Mouse (Mus musculus): Measurements from ENCODE around the gene Chpf2. TPM values are rescaled to one million over a fixed set of nuclear protein-coding genes. Genes with fewer than 3 reads are reported as not detected.

The Chpf2 gene
- polyA plus RNA-seq, 1 experiment from 2014 or later: 23.0 TPM

DNA sequence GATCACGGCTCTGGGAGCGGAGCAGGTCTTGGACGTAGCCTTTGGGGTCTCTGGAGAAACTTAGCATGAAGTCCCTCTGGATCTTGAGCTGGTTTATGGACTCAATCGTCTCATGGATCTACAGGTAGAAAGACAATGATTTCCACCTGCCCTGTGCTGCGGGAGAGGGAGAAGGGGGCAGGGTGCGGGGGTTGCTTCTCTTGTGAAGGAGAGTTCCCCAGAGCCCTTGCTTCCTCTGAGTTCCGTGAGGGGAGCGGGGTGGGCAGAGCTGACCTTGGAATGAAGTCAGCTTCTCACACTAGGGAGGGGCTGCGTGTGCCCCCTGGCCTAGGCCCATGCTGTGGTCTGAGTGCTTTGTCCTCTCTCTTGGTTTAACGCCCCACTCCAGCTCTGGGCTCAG lies 6.7 kb downstream of the Chpf2 start:
- no peak overlapping the region for H3K27ac ChIP-seq
- H3K9me3 ChIP-seq: no peaks in the 10 kb centered on the region
- H3K27me3 ChIP-seq (replicated peaks): no peaks in the 10 kb centered on the region
- peaks cover 33% of the 10 kb centered on the region for H3K36me3 ChIP-seq (replicated peaks)
- ATAC-seq (replicated peaks): no peak
- H3K4me1 ChIP-seq: peaks cover 45% of the 10 kb centered on the region
- WGBS: 79% methylated on average over 10 of the region's 10 CpGs
- H3K4me3 ChIP-seq: no peak overlapping the region
- no peak overlapping the region for H3K9ac ChIP-seq
- H3K4me2 ChIP-seq: no peak overlapping the region

DNA sequence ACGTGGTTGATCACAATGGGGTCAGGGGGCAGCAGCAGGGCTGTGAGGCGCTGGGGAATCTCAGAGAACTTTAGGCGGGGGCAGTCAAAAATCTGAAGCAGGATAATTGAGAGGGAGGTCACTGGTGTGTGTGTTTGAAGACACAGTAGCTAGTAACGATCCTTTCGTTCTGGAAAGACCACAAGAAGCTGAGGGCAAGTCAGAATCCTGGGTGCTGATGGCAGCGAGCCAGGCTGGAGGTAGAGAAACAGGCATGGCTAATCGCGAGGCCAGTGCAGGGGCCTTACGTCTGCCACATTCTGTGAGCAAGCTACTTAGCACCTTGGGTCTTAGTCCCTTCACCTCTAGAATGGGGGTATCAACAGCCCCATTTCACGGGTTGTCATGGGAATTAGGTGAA lies 7.4 kb downstream of the Chpf2 start:
- Histone ChIP-seq H3K27ac (no peak overlapping the region), H3K9ac (no peak overlapping the region), H3K36me3 (replicated peaks) (peaks cover 33% of the 10 kb centered on the region), H3K9me3 (no peaks in the 10 kb centered on the region), H3K4me1 (peaks cover 46% of the 10 kb centered on the region), H3K27me3 (replicated peaks) (no peaks in the 10 kb centered on the region), H3K4me3 (no peak overlapping the region), H3K4me2 (no peak overlapping the region)
- no peak for ATAC-seq (replicated peaks)
- WGBS: 72% methylated on average over 10 of the region's 10 CpGs

DNA sequence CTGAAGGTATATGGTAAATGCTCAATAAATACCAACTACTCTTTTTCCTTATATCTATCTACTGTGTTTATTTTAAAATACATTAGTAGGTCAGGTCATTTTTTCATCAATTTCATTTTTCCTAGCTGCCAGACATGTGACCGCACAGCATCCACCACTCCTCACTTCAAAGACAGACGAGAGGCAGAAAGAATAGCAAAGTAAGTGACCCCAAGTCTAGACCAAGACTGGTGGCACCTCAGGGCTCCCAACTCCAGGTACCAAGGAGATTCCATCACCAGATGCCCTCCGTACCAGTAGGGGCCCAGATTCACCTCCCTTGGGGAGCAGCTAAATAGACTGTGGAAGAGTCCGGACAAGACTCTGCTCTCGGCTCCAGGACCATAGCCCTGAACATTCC lies 7.8 kb downstream of the Chpf2 start:
- no peak overlapping the region; the same call in 1 of the 2 replicates for H3K27ac ChIP-seq
- H3K4me3 ChIP-seq: no peak overlapping the region
- 92% methylated on average over 5 of the region's 5 CpGs for WGBS
- no peaks in the 10 kb centered on the region for H3K9me3 ChIP-seq
- H3K9ac ChIP-seq: no peak overlapping the region
- peaks cover 30% of the 10 kb centered on the region for H3K36me3 ChIP-seq (replicated peaks)
- no peaks in the 10 kb centered on the region for H3K27me3 ChIP-seq (replicated peaks)
- no peak overlapping the region for H3K4me2 ChIP-seq
- ATAC-seq (replicated peaks): no peak
- H3K4me1 ChIP-seq: peaks cover 47% of the 10 kb centered on the region

DNA sequence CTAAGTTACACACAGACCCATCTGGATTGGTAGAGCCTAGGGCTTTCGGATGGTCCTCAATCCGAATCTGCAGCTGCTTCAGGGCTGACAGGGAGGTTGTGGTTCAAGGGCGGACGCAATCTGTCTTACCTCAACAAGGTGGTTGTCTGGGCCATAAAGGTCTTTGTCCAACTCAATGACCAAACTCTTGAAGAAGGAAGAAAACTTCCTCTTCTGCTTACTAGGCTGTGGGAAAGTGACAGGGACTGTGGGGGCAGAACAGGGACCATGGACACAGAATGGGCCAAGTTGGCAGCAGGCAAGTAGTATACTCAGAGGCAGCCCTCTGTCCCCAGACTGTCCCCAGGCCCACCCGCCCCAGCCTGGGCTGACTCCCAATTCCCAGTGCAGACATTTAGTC lies 8.7 kb downstream of the Chpf2 start:
- H3K36me3 ChIP-seq (replicated peaks): peaks cover 30% of the 10 kb centered on the region
- H3K4me3 ChIP-seq: no peak overlapping the region
- peak overlapping the region; percentile 93 for H3K27ac ChIP-seq
- no peaks in the 10 kb centered on the region for H3K27me3 ChIP-seq (replicated peaks)
- H3K4me1 ChIP-seq: peaks cover 53% of the 10 kb centered on the region
- no peak overlapping the region; the same call in 1 of the 2 replicates for H3K4me2 ChIP-seq
- 87% methylated on average over 5 of the region's 5 CpGs for WGBS
- no peaks in the 10 kb centered on the region for H3K9me3 ChIP-seq
- no peak for ATAC-seq (replicated peaks)
- no peak overlapping the region for H3K9ac ChIP-seq

DNA sequence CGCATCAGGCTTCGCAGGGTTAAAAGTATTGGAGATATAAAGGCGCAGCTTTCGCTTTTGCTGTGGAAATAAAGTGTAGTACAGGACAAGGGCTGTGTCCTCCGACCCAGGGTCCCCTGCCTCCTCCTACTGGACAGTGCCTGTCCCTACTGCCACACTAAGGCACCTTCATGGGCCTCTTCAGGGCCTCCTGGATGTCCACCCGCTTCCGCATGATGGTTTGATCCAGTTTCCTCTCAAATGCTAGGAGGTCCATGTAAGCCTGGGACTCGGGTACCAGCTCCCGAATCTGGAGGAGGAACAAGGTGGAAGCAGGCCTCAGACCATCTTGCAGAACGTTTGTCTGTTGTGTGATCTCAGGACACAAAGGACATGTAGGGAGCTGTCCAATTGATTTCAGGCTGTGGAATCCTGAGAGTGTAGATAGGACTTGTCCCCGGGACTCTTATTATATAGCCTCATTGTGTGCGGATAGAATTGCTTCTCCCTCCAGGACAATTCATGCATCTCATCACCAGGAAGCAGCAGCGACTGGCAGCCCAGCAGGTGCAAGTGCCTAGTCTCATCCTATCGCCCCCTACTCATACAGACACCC lies 9.3 kb downstream of the Chpf2 start:
- Histone ChIP-seq H3K9me3 (no peaks in the 10 kb centered on the region), H3K4me2 (peak overlapping the region; percentile 64), H3K4me1 (peaks cover 59% of the 10 kb centered on the region), H3K36me3 (replicated peaks) (peaks cover 30% of the 10 kb centered on the region), H3K27ac (peak overlapping the region; percentile 93), H3K4me3 (peak overlapping the region; percentile 29), H3K27me3 (replicated peaks) (no peaks in the 10 kb centered on the region), H3K9ac (peak overlapping the region; percentile 40; the same call in 1 of the 2 replicates)
- WGBS: 38% methylated on average over 14 of the region's 14 CpGs
- ATAC-seq (replicated peaks): no peak

DNA sequence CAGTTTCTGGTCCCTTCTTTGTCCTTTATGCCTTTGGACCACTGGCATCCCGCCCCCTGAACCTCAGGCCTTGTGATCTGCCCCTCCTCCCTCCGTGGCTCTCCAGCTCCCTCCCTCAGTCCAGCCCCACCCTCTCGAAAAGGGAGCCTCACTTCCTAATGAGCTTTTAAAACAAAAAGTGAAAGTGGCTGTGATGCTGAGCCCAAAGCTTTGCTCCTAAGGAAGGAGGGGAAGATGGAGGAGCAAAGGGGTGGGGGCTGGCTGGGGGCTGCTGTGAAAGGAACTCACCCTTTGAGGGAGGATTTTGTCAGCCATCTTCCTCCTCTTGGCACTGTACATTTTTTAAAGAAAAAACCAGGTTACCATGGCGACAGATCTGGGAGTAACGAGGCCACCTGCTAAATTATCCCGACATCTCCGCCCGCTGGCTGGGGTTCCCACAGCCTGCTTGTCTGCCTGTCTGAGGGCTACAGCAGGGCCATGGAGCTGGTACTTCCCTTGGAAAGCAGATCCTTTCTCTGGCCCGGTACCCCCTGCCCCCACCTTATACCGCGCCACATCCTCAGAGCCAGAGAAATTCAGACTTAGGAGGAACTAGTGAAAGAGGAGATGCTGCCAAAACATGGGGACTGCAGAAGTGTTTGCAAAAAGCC lies 10.1 kb downstream of the Chpf2 start:
- Histone ChIP-seq H3K4me3 (peak overlapping the region; percentile 29), H3K9ac (peak overlapping the region; percentile 40), H3K27me3 (replicated peaks) (no peaks in the 10 kb centered on the region), H3K4me1 (peaks cover 67% of the 10 kb centered on the region), H3K27ac (peak overlapping the region; percentile 93), H3K36me3 (replicated peaks) (peaks cover 30% of the 10 kb centered on the region), H3K4me2 (peak overlapping the region; percentile 64), H3K9me3 (no peaks in the 10 kb centered on the region)
- WGBS: 4% methylated on average over 11 of the region's 11 CpGs
- peak; percentile 29 for ATAC-seq (replicated peaks)

DNA sequence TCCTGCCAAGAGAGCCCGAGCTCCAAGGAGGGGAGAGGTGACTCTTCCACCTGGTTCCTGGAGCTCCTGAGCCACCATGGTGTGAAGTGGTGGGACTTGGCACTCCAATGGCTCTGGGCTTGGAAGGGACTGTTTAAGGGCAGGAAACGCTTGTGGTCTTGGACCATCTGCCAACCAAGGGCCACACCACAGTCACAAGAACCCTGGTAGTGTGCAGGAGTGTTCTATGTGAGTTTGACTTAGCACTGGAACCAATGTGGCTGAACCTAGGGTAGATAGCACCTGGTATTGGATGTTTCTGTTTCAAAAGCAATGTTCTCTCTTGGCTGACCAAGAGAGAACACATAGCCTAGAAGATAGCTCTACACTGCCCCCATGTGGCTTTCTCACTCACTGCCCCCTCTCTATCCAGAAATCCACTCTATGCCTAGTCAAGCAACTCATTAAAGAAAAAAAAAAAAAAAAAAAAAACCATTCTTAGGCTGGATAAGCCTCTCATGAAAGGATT lies 10.7 kb downstream of the Chpf2 start:
- H3K9ac ChIP-seq: peak overlapping the region; percentile 40
- no peaks in the 10 kb centered on the region for H3K27me3 ChIP-seq (replicated peaks)

DNA sequence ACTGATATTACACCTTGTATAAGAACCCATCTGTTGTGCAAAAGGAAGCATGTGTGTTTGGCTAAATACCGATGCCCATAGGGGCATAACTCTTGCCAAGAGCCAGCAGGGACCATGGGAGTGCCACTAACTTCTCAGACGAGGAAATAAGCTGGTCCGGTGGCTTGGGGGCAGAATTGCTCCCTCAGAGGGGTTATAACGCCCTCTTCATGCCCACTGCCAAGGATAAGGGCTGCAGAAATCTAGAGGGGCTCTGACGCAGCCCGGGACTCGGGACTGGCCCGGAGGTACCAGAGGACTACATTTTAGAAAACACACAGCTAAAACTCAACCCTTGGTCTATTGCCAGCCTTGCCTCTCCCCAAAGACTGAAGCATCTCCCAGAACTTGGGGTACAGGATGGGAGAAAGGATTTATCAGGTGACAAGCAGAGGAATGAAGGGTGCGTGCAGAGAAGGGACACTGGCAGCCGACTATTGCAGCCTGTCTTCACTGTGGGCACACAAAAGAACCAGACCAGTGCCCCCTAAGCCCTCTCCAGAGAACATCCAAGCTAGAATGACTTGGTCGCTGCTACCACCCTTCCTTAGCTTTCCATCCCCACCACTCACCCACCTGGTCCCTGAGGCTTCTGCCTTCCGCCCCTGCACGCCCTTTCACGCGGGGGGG lies 11.5 kb downstream of the Chpf2 start:
- Histone ChIP-seq H3K9me3 (no peaks in the 10 kb centered on the region), H3K4me1 (peaks cover 78% of the 10 kb centered on the region), H3K4me2 (peak overlapping the region; percentile 64), H3K4me3 (peak overlapping the region; percentile 48), H3K27ac (peak overlapping the region; percentile 76), H3K9ac (peak overlapping the region; percentile 58), H3K36me3 (replicated peaks) (peaks cover 21% of the 10 kb centered on the region), H3K27me3 (replicated peaks) (no peaks in the 10 kb centered on the region)
- no peak; the same call in 1 of the 2 replicates for ATAC-seq (replicated peaks)
- WGBS: 19% methylated on average over 15 of the region's 15 CpGs

More for the DNA sequence above, 10.7 kb downstream of the Chpf2 start:
- H3K4me3 ChIP-seq: peak overlapping the region; percentile 29
- 40% methylated on average over 2 of the region's 2 CpGs for WGBS
- peak overlapping the region; percentile 64 for H3K4me2 ChIP-seq
- ATAC-seq (replicated peaks): peak; percentile 22; the same call in 1 of the 2 replicates
- H3K4me1 ChIP-seq: peaks cover 71% of the 10 kb centered on the region
- H3K27ac ChIP-seq: peak overlapping the region; percentile 93
- H3K36me3 ChIP-seq (replicated peaks): peaks cover 27% of the 10 kb centered on the region
- no peaks in the 10 kb centered on the region for H3K9me3 ChIP-seq

DNA sequence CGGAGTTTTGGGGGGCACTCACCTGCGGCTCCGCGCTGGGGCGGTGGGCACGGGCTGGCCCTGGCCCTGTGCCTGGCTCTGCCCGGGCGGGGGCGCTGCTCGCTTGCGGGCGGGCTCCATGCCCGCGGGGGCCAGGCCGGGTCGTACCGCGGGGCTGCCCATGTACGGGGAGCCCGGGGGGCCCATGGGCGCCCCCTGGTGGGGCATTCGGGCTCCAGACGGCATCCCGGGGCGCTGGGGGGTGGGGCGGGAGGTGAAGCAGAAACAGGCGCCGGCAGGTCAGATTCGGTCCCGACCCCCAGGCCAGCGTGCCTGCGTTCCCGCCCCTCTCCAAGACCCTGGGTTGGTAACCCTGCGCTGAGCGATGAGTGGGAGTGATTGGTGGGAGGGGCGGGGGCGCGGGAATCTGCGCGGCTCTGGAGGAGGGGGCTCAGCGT lies 12.0 kb downstream of the Chpf2 start:
- Histone ChIP-seq H3K4me1 (peaks cover 84% of the 10 kb centered on the region), H3K27me3 (replicated peaks) (no peaks in the 10 kb centered on the region), H3K4me2 (peak overlapping the region; percentile 64), H3K36me3 (replicated peaks) (peaks cover 15% of the 10 kb centered on the region), H3K4me3 (peak overlapping the region; percentile 48), H3K9ac (peak overlapping the region; percentile 58), H3K27ac (peak overlapping the region; percentile 76), H3K9me3 (no peaks in the 10 kb centered on the region)
- WGBS: 0% methylated on average over 41 of the region's 41 CpGs
- ATAC-seq (replicated peaks): peak; percentile 34

DNA sequence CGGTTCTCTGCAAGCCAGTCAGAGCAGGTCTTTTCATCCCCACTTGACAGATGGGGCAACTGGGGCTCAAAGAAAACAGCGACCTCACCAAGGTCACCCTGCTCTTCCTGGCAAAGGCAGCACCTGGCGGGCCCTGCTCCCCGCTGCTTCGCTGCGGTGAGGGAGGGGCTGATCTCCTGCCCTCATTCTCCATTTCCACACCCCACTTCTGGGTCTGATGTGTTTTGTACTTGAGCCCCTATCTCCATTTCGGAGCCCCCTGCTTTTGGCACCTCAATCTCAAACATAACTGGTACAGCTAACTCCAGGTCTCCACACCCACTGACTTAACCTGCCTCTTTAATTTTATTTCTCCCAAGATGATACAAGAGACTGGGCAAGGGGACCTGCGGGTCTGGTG lies 12.6 kb downstream of the Chpf2 start:
- Histone ChIP-seq H3K4me3 (peak overlapping the region; percentile 48), H3K27me3 (replicated peaks) (no peaks in the 10 kb centered on the region), H3K36me3 (replicated peaks) (peaks cover 10% of the 10 kb centered on the region; the same call in 1 of the 2 replicates), H3K9me3 (no peaks in the 10 kb centered on the region), H3K9ac (peak overlapping the region; percentile 58), H3K4me2 (peak overlapping the region; percentile 64), H3K4me1 (peaks cover 89% of the 10 kb centered on the region), H3K27ac (peak overlapping the region; percentile 76)
- WGBS: 9% methylated on average over 8 of the region's 8 CpGs
- no peak for ATAC-seq (replicated peaks)

DNA sequence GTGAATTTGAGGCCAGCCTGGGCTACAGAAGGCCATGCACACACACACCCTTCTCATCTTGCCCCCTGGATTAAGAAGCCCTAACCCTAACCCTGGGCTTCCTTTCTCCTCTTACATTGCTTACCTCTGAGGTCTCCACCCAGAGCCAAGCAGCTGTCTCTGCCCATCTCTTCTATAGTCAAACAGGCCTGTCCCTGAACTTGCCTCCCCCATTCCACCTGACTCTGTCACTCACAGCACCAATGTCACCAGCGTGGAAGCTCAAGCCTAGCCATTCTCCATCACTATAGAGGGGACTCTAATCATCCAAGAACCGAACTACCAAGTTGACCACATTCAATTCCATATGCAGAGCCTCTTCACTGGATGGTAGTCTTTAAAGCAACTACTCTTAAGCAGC lies 13.7 kb downstream of the Chpf2 start:
- no peak for ATAC-seq (replicated peaks)
- peaks cover 87% of the 10 kb centered on the region for H3K4me1 ChIP-seq
- peaks cover under 1% of the 10 kb centered on the region; the same call in 1 of the 2 replicates for H3K36me3 ChIP-seq (replicated peaks)
- peak overlapping the region; percentile 94 for H3K4me2 ChIP-seq
- H3K27me3 ChIP-seq (replicated peaks): no peaks in the 10 kb centered on the region
- H3K4me3 ChIP-seq: peak overlapping the region; percentile 62; the same call in 1 of the 2 replicates
- 57% methylated on average over 2 of the region's 2 CpGs for WGBS
- H3K27ac ChIP-seq: peak overlapping the region; percentile 100; the same call in 1 of the 2 replicates
- H3K9me3 ChIP-seq: no peaks in the 10 kb centered on the region
- 0 out of 2 replicates have a peak overlapping the region, but pooled peaks have one; percentile 87 for H3K9ac ChIP-seq
